8 mouse cellular contexts compared by ENCODE assay signal in genomic region chr14:103098587-103099235, GRCm38 (mm10). TPM values are rescaled to one million over a fixed set of nuclear protein-coding genes. Genes with fewer than 3 reads are reported as not detected.
A peak's percentile ranks its signal among the peaks of the same experiment; 100 is the strongest.
DNase-seq lines count a peak whose midpoint lies in the region; ATAC-seq and TF ChIP-seq lines count a peak whose summit lies in the region.

No protein-coding gene starts in this region.

- TF ChIP-seq CTCF in left cerebral cortex, adult 2 months (IDR thresholded peaks at IDR 0.05): no peak

- H3K27ac ChIP-seq in hindbrain, embryonic 13.5 days: peak overlapping the region; percentile 99
- H3K27ac ChIP-seq in left cerebral cortex, adult 2 months: peak overlapping the region; percentile 99

- peaks cover 35% of the 10 kb centered on the region for H3K4me1 ChIP-seq in hindbrain, embryonic 13.5 days (replicated peaks)

- peak; percentile 89 for ATAC-seq in hindbrain, embryonic 13.5 days (ENCODE audit: low FRiP score)
- ATAC-seq in megakaryocyte, adult 5-6 weeks (ENCODE audit: poor library complexity, severe bottlenecking): peak; percentile 71

- peak; percentile 38 for DNase-seq in R1 (ENCODE audit: low read depth, low spot score)
- DNase-seq in cerebellum, postnatal 10 days: peak; percentile 93 to 95
- DNase-seq in frontal cortex, postnatal 14 days (ENCODE audit: low spot score in 2 of 2): peak; percentile 35 to 57
- peak; percentile 78 to 83 for DNase-seq in left cerebral cortex, adult 2 months (ENCODE audit: extremely low spot score in 1 of 2, low spot score in 2 of 2)
- peak; percentile 86 for DNase-seq in right cerebral cortex, adult 18-20 months
- DNase-seq in urinary bladder, postnatal 25 days (ENCODE audit: low spot score): peak; percentile 87

- peak overlapping the region; percentile 84 for H3K4me3 ChIP-seq in hindbrain, embryonic 13.5 days
- H3K4me3 ChIP-seq in left cerebral cortex, adult 2 months: peak overlapping the region; percentile 97

- H3K9me3 ChIP-seq in hindbrain, embryonic 13.5 days: no peaks in the 10 kb centered on the region

- peak overlapping the region; percentile 98 for H3K9ac ChIP-seq in hindbrain, embryonic 13.5 days

- H3K36me3 ChIP-seq in hindbrain, embryonic 13.5 days: peaks cover 6% of the 10 kb centered on the region

- H3K27me3 ChIP-seq in hindbrain, embryonic 13.5 days: no peaks in the 10 kb centered on the region

- intact Hi-C loops in left cerebral cortex, adult 2 months (cut with DNase I): loop anchor here (1.0 to 10.0 kb wide), 3 partner anchors 28 to 566 kb away; partner anchors contain the start of gene Cln5

- H3K4me2 ChIP-seq in hindbrain, embryonic 13.5 days: peak overlapping the region; percentile 69

- WGBS in hindbrain, embryonic 13.5 days: under 1% methylated on average over 53 of the region's 86 CpGs

RNA-seq across cellular contexts. Expression of gene Fbxl3, which starts 0.7 kb away (rescaled TPM):
- 22.4 and 23.8 TPM in 2 replicates for polyA plus RNA-seq in hindbrain, embryonic 13.5 days (2015; fragmentation: Nextera tagmentation; extraction: Ambion mirVana)
- 100 to 1,000 TPM in 1 of 2 experiments, 10 to 100 TPM in 1; 99.8 to 105 TPM for total RNA-seq in left cerebral cortex, adult 2 months (2021)
- 46.3 and 51.3 TPM in 2 replicates for total RNA-seq in megakaryocyte, adult 5-6 weeks (2015)
- 72.7 and 92.4 TPM in 2 replicates for total RNA-seq in megakaryocyte, adult 5-6 weeks (2017)

RNA-seq across cellular contexts. Expression of gene Cln5, which starts 28.7 kb away (rescaled TPM):
- polyA plus RNA-seq in hindbrain, embryonic 13.5 days (2015; fragmentation: Nextera tagmentation; extraction: Ambion mirVana): 15.0 and 15.2 TPM in 2 replicates
- 10 to 100 TPM in 1 of 2 experiments, 1 to 10 TPM in 1; 7.7 to 11.6 TPM for total RNA-seq in left cerebral cortex, adult 2 months (2021)
- total RNA-seq in megakaryocyte, adult 5-6 weeks (2015): 77.7 and 81.1 TPM in 2 replicates
- total RNA-seq in megakaryocyte, adult 5-6 weeks (2017): 77.6 and 82.9 TPM in 2 replicates

RNA-seq across cellular contexts. Expression of gene Acod1, which starts 51.9 kb away (rescaled TPM):
- not detected in 2 replicates for polyA plus RNA-seq in hindbrain, embryonic 13.5 days (2015; fragmentation: Nextera tagmentation; extraction: Ambion mirVana)
- not detected for total RNA-seq in left cerebral cortex, adult 2 months (2021)
- 1.5 and 1.8 TPM in 2 replicates for total RNA-seq in megakaryocyte, adult 5-6 weeks (2015)
- total RNA-seq in megakaryocyte, adult 5-6 weeks (2017): 1.8 and 2.0 TPM in 2 replicates

Comparison
In these comparisons a context has a peak if more than half of its experiments do, and no peak if none do; other contexts are left out.
1. Peak in every context shown above with its lines: DNase-seq, ATAC-seq, H3K4me3 ChIP-seq and H3K27ac ChIP-seq.
2. DNase-seq: peak in every context shown above with its lines; median percentile 94 in cerebellum, postnatal 10 days; 87 in urinary bladder, postnatal 25 days; 86 in right cerebral cortex, adult 18-20 months; 80 in left cerebral cortex, adult 2 months; 46 in frontal cortex, postnatal 14 days; 38 in R1.
3. RNA of gene Cln5, which starts 28.7 kb away (total RNA-seq): 77.6 to 82.9 TPM in megakaryocyte, adult 5-6 weeks; 7.7 to 11.6 TPM in left cerebral cortex, adult 2 months; every median in the first group is over 4 times any median in the second.